Mouse (Mus musculus) natural killer cell, adult 2 months (primary cell): ENCODE data around the gene Trmt61a.

Experiments
- DNase-seq, 2 experiments: peaks; one replicate each; pipeline ENCODE4 v3.0.0; 2022; ENCODE audit warnings: low spot score in 2 of 2

The Trmt61a gene

GRCm38 (mm10) chr12:111672176-111672575 is 5.7 kb upstream of the Trmt61a start, which contains the start of gene Ckb:
Gene Ckb (minus strand): TSS chr12:111672338.
- DNase-seq: no peak

- no peak for DNase-seq
Observed at GRCm38 (mm10) chr12:111672581-111672980, 5.3 kb upstream of the Trmt61a start.

- no peak for DNase-seq
Observed at GRCm38 (mm10) chr12:111674850-111675486, 2.9 kb upstream of the Trmt61a start.

GRCm38 (mm10) chr12:111675797-111676580 is 1.9 kb upstream of the Trmt61a start:
- DNase-seq: no peak

- no peak for DNase-seq
Observed at GRCm38 (mm10) chr12:111677421-111677820, 484 bp upstream of the Trmt61a start.

- DNase-seq: no peak
Observed at GRCm38 (mm10) chr12:111678670-111678933, 697 bp downstream of the Trmt61a start.

GRCm38 (mm10) chr12:111678997-111679396 is 1.1 kb downstream of the Trmt61a start:
- DNase-seq: no peak

- DNase-seq: no peak
Observed at GRCm38 (mm10) chr12:111680661-111681060, 2.8 kb downstream of the Trmt61a start.

GRCm38 (mm10) chr12:111681305-111681704 is 3.4 kb downstream of the Trmt61a start:
- DNase-seq: no peak

- no peak for DNase-seq
Observed at GRCm38 (mm10) chr12:111682003-111682402, 4.1 kb downstream of the Trmt61a start.

- no peak for DNase-seq
Observed at GRCm38 (mm10) chr12:111682806-111683205, 4.9 kb downstream of the Trmt61a start.

- DNase-seq: no peak
Observed at GRCm38 (mm10) chr12:111686390-111686789, 8.5 kb downstream of the Trmt61a start.

- DNase-seq: no peak
Observed at GRCm38 (mm10) chr12:111687350-111688068, 9.6 kb downstream of the Trmt61a start.

- DNase-seq: no peak
Observed at GRCm38 (mm10) chr12:111688069-111688428, 10.1 kb downstream of the Trmt61a start.

- no peak for DNase-seq
Observed at GRCm38 (mm10) chr12:111689426-111689825, 11.5 kb downstream of the Trmt61a start.

GRCm38 (mm10) chr12:111691346-111691872 is 13.5 kb downstream of the Trmt61a start:
- peak; percentile 72 to 82 for DNase-seq

GRCm38 (mm10) chr12:111692899-111693298 is 15.0 kb downstream of the Trmt61a start:
- DNase-seq: no peak

- no peak for DNase-seq
Observed at GRCm38 (mm10) chr12:111693341-111694270, 15.7 kb downstream of the Trmt61a start.

GRCm38 (mm10) chr12:111694271-111694781 is 16.4 kb downstream of the Trmt61a start:
- DNase-seq: no peak

GRCm38 (mm10) chr12:111694880-111695804 is 17.2 kb downstream of the Trmt61a start:
- DNase-seq: no peak
